Mouse (Mus musculus): ENCODE measurements around the gene Ecel1.

Gene Ecel1

DNA sequence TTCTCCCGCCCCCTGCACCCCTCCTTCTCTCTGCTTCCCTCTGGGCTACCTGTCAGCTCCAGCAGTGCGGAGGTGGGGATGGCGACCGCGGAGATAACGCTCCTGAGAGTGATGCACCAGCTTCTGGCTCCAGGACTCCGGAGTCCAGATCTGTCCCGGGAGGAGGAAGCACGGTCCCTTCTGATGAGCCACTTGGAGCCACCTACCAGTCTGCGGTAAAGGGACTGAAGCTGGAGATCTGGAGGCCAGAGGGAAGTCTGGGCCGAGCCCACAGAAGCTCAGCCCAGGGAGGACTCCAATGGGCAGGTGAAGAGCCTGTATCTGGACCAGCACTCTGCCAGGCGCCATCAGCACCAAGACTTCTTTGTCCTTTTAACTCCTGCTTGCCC, at the start of gene Ecel1:
Gene Ecel1, minus strand, starts transcription at position 323 of the 389 bp plus-strand sequence.
- in situ Hi-C loops (cut with MboI) = no loop called here

DNA sequence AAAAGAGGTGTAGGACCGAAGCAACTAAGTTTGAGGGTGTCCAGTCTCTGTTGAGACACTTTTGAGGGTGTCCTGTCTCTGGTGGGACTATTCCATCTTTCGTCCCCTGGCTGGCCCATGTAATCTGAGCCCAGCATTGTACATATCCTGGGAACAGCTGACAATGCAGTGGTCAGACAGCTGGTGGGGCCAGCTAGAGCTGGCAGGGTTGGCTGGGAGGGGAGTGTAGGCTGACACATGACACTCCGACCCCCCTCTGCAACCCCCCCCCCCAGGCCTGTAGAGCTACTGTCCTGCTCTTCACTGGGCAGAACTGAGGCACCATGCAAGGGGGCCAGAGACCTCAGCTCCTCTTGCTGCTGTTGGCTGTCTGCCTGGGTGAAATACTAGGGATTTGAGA, 49.2 kb upstream of the Ecel1 start:
- in situ Hi-C loops (cut with MboI) = no loop called here

- in situ Hi-C loops (cut with MboI) = no loop called here
Observed at GRCm38 (mm10) chr1:87205038-87205437, 48.7 kb upstream of the Ecel1 start.

DNA sequence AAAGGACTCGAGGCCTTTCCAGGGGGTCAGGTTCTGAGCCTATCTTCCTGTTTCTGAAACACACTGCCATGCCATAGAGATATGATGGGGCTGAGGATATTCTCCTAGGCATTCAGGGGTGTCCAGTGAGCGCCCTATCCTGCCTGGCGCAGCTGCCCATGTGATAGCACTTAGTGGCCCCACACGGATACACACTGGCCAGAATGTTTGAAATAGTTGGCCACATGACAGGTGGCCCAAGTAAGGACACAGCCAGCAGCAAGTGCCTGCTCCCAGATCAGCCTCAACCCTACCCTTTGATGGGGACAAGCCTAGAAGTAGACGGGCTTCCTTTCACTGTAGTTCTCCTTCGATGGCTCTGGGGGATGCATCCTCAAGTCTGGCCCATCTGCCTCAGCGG, 48.1 kb upstream of the Ecel1 start, which contains the start of gene Chrng:
Gene Chrng, plus strand, starts transcription at position 193 of the 400 bp plus-strand sequence.
- in situ Hi-C loops (cut with MboI) = no loop called here

DNA sequence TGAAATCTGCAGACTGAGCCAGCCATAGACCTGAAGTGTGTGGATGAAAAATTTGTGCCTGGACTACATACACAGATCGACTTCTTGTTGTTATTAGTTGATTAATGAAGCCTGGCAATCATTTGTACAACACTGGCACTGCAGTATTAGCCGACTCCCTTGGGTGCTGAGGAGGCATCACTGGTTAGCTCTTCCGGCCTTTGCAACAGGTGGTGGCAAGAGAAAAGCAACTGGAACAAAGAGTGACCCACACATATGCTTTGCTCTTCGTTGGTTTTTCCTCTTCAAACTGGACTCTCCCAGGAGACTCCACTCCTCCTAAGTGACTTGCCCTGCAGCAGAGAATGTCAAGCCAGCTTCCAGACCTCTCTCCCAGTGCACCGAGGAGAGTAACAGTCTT, 47.5 kb upstream of the Ecel1 start:
- in situ Hi-C loops (cut with MboI) = no loop called here

DNA sequence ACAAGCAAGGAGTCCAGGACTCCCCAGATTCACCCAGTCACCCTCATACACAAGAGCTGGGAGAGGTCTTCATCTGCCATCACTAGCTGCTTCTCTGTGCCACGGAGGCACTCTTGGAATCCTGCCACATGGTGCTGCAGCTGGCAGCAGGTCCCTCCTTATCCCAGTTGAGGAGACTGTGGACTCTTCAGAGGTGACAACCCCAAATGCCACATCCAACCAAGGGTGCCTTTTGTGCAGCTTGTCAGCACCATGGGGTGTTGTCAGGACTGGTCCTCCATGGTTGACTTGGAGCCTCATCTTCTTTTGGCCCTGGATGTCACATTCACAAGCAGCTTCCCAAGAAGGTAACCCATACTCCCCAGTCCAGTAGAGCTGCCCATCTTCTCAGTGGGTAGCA, 45.5 kb upstream of the Ecel1 start:
- in situ Hi-C loops (cut with MboI) = no loop called here

- in situ Hi-C loops (cut with MboI) = no loop called here
Observed at GRCm38 (mm10) chr1:87200811-87201210, 44.5 kb upstream of the Ecel1 start.

GRCm38 (mm10) chr1:87198119-87199065, 42.1 kb upstream of the Ecel1 start:
- in situ Hi-C loops (cut with MboI) = no loop called here

GRCm38 (mm10) chr1:87197296-87197695, 41.0 kb upstream of the Ecel1 start:
- in situ Hi-C loops (cut with MboI) = no loop called here

GRCm38 (mm10) chr1:87190429-87190828, 34.1 kb upstream of the Ecel1 start, which contains the start of gene Chrnd:
TSS of gene Chrnd (plus strand) at chr1:87190607.
- in situ Hi-C loops (cut with MboI) = no loop called here

GRCm38 (mm10) chr1:87187037-87187355, 30.7 kb upstream of the Ecel1 start:
- in situ Hi-C loops (cut with MboI) = no loop called here

DNA sequence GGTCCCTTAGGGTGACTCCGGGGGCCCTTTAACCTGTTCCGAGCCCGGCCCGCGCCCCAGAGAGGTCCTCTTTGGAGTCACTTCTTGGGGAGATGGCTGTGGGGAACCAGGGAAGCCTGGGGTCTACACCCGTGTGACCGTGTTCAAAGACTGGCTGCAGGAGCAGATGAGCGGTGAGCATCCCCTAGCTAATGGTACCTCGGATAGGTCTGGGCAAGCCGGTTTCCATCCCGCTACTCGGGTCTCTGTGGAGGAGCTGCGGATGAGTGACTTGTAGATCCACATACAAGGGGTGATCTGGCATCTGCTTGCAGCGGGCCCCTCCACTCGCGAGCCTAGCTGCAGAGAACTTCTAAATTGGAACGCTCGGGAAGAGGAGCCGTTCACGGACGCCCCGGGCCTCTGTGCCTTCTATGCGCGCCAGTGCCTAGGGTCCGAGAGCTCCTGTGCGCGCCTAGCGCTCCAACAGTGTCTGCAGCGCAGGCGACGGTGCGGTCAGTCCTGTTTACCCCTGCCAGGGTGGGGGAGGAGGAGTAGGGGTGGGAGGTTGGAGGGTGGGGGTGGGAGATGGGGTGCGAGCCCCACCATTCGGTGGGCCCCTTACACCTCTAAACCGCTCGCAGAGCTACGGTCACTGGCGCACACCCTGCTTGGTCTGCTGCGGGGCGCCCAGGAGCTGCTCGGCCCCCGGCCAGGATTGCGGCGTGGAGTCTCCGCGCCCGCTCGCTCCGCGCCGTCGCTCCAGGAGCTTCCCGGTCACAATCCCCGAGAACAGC, 30.1 kb upstream of the Ecel1 start:
- in situ Hi-C loops (cut with MboI) = no loop called here

- in situ Hi-C loops (cut with MboI) = no loop called here
Observed at GRCm38 (mm10) chr1:87185526-87185925, 29.2 kb upstream of the Ecel1 start.

GRCm38 (mm10) chr1:87184751-87185139, 28.4 kb upstream of the Ecel1 start:
- in situ Hi-C loops (cut with MboI) = no loop called here

DNA sequence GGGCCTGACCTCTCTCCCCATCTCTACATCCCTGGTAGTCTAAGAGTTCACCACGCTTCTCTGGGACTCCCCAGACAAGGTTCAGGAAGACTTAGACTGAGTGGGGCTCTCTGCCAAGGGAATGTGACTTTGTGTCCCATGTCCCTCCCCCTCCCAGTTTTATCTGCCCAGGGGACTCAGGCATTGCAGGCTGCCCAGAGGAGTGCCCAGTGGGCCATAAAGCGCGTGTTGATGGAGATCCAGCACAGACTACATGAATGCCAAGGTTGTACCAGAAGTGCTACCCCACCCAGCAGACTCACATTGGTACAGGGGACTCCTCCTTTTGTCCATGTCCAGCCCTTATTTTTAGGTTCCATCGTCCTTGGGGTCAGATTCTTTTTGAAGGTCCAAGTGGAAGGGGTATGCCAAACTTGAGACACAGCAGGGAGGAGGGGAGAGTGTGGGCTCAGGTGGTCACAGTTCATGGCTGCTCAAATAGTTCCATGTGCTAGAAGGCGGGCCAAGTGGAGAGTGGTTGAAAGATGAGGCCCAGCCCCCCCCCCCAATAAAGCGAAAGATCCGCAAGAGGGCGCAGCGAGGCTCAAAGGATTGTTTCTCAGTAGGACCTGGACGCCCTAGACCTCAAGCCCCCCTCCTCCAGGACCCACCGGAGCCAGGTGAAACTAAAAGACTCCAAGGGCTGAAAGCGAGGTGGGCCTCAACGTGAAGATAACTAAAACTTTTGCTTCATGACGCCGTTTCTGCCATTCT, 27.9 kb upstream of the Ecel1 start:
- in situ Hi-C loops (cut with MboI) = no loop called here

GRCm38 (mm10) chr1:87183013-87183412, 26.7 kb upstream of the Ecel1 start, which contains the start of gene Prss56:
TSS of gene Prss56 (plus strand) at chr1:87183313.
- in situ Hi-C loops (cut with MboI) = no loop called here

GRCm38 (mm10) chr1:87180896-87181295, 24.6 kb upstream of the Ecel1 start:
- in situ Hi-C loops (cut with MboI) = no loop called here

- in situ Hi-C loops (cut with MboI) = no loop called here
Observed at GRCm38 (mm10) chr1:87175852-87176292, 19.6 kb upstream of the Ecel1 start.

DNA sequence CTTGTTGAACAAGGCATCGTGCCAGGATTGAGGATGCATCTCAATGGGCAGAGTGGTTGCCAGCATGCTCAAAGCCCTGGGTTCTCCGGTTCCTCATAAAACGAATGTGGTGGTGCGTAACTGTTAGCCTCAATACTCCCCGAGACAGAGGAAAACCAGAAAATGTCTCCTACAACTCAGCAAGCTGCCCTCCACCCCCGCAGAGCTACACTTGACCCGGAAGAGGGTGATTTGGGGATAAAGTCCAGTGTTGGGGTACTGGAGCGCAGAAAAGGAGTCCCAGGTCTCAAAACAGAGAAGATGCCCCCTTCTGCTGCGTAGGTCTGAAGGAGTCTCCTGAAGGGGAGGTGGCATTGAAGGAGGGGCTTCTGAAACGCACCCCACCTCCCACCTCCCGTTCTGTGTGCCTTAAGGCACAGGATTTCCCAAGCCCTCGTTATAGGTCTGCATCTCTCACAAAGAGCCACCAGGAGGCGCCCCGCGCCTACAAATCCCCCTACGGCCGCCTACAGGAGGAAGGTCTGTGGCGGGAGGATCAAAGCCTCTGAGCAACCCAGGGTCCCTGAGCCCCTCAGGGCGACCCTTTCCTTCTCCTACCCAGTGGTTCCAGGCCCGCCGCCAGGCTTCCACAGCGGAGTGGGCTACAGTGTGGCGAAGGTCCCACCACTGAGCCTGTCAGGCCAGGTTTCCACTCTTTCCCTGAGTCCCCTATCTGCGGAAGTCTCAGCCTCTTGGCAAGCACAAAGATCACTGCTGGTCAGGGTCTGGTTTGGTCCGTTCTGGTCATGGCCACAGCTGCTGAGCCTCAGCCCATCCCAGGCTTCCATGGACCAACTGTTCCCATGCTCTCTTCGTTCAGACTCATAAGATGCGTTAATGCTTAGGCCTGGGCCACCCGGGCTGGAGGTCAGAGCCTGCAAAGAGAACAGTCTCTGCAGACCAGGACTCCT, 18.0 kb upstream of the Ecel1 start:
- in situ Hi-C loops (cut with MboI) = no loop called here

DNA sequence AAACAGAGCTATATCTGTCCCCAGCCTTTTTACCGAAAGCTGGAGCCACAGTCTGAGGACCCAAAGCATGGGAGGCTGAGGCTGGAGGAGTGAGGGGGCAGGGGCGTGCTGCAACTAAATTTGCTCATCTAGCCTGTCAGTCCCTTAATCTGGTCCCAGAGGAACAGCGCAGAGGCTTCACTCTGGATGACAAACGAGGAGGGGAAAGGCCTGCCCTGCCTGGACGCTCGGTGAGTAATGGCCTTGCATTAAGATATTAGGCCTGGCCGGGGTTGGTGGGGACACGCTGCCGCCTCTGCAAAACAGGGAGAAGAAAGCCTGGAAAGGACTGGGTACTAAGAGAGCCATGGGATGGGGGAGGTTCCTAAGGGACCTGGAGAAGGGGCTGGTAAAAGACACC, 16.0 kb upstream of the Ecel1 start:
- in situ Hi-C loops (cut with MboI) = no loop called here

GRCm38 (mm10) chr1:87171312-87171711, 15.0 kb upstream of the Ecel1 start:
- in situ Hi-C loops (cut with MboI) = no loop called here

All from mature B cell (primary cell).